Mouse (Mus musculus): ENCODE measurements around the gene Maneal.

DNA sequence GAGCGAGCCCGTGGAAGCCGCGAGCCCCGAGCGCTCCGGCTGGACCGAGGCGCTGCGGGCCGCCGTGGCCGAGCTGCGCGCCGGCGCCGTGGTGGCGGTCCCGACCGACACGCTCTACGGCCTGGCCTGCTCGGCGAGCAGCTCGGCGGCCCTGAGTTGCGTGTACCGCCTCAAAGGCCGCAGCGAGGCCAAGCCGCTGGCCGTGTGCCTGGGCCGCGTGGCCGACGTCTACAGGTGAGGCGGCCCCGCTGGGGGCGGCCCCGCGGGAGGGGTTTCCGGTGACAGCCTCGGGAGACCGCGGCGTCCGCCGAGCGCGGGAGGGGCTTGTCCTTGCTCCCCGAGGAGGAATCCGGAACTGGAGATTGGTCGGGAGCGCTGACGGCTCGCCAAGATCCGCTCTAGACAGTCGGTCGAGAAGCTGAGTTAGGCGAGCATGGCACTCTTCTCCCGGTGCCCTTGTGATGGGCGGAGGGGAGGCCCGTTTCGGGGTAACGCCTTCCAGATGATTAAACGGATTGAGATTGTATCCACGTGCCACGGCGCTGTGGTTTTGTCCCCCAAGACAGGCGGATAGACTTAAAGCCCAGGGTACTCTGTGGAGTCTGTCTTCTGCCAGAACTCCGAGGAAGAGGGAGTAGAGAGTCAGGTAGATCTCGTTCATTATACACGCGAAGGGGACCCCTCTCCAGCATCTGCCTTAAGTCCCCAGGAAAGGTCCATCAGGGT lies 10.9 kb downstream of the Maneal start, which contains the start of gene 1110065P20Rik:
- TF ChIP-seq CTCF (conservative IDR thresholded peaks at IDR 0.05; ENCODE audit: low read length), result no peak
- no peak for TF ChIP-seq POU5F1 (IDR thresholded peaks at IDR 0.05; ENCODE audit: borderline replicate concordance, low read length)
- TF ChIP-seq NANOG (IDR thresholded peaks at IDR 0.05; ENCODE audit: borderline replicate concordance, low read length), result no peak
